Mouse (Mus musculus) CH12.LX (cell line): ENCODE data around the gene Olfr1137. TPM values are rescaled to one million over a fixed set of nuclear protein-coding genes. Genes with fewer than 3 reads are reported as not detected.

Experiments
- DNase-seq: peaks from one replicate; pipeline ENCODE4 v3.0.0-alpha.2; 2013; ENCODE audit errors: extremely low read depth
- H3K27ac ChIP-seq: 2 replicates; pipeline ENCODE4 v1.5.1; 2012; ENCODE audit warnings: low read depth, mild to moderate bottlenecking, control low read depth, moderate library complexity; ENCODE audit not compliant: insufficient read depth
- H3K27me3 ChIP-seq: replicated peaks from 2 replicates; pipeline ENCODE3; 2012; ENCODE audit warnings: inconsistent platforms
- H3K36me3 ChIP-seq, 2 experiments: replicated peaks in 1 of 2; 2 replicates each; pipeline versions ENCODE3 to v1.6.1; 2012; ENCODE audit warnings: inconsistent platforms in 1 of 2, low read length in 1 of 2, mild to moderate bottlenecking in 1 of 2, mixed read lengths in 1 of 2, moderate library complexity in 1 of 2; ENCODE audit not compliant: control insufficient read depth in 1 of 2, insufficient read depth in 1 of 2
- H3K4me1 ChIP-seq, 2 experiments: 2 replicates each; pipeline ENCODE4 v1.6.1; 2012; ENCODE audit warnings: inconsistent platforms in 1 of 2, moderate library complexity in 1 of 2; ENCODE audit not compliant: insufficient read depth in 2 of 2, control insufficient read depth in 1 of 2
- H3K4me2 ChIP-seq: 2 replicates; pipeline ENCODE4 v1.6.1; 2012; ENCODE audit warnings: low read depth, mild to moderate bottlenecking, control low read depth; ENCODE audit not compliant: poor library complexity, insufficient read depth, severe bottlenecking
- H3K4me3 ChIP-seq, 3 experiments: fragments of 150-350 bp in 1 of 3; sonication (generic) in 1 of 3; replicated peaks in 1 of 3; 2 replicates each; pipeline versions ENCODE3 to v1.5.1; 2011 to 2012; ENCODE audit warnings: low read depth in 2 of 3, low read length in 2 of 3, mild to moderate bottlenecking in 2 of 3, moderate library complexity in 2 of 3, control low read depth in 1 of 3, improper control_type of control experiment in 1 of 3, inconsistent platforms in 1 of 3, mixed read lengths in 1 of 3; ENCODE audit not compliant: poor library complexity in 1 of 3
- H3K79me2 ChIP-seq: replicated peaks from 2 replicates; pipeline ENCODE4 v1.6.1; 2012; ENCODE audit warnings: mild to moderate bottlenecking, moderate library complexity; ENCODE audit not compliant: control insufficient read depth, poor library complexity, insufficient read depth, severe bottlenecking; ENCODE audit errors: extremely low read depth
- H3K9ac ChIP-seq: 2 replicates; pipeline ENCODE4 v1.6.1; 2012; ENCODE audit warnings: low read depth, mild to moderate bottlenecking, control low read depth, moderate library complexity; ENCODE audit not compliant: insufficient read depth
- H3K9me3 ChIP-seq: replicated peaks from 2 replicates; pipeline ENCODE3; 2012; ENCODE audit warnings: low read length, inconsistent platforms, mixed read lengths
- BHLHE40 ChIP-seq: IDR thresholded peaks from 2 replicates; pipeline ENCODE4 v1.6.1; 2011; ENCODE audit warnings: mild to moderate bottlenecking, low read depth, low read length, improper control_type of control experiment
- CHD2 ChIP-seq: IDR thresholded peaks from 2 replicates; pipeline ENCODE4 v1.6.1; 2011; ENCODE audit warnings: low read length, improper control_type of control experiment
- CTCF ChIP-seq, 2 experiments: IDR thresholded peaks in 1 of 2; conservative IDR thresholded peaks in 1 of 2; 2 replicates each; pipeline ENCODE4 v1.5.1; 2011 to 2012; ENCODE audit warnings: low read depth in 2 of 2, low read length in 2 of 2, improper control_type of control experiment in 1 of 2, inconsistent platforms in 1 of 2, mild to moderate bottlenecking in 1 of 2, moderate library complexity in 1 of 2
- E2F4 ChIP-seq: IDR thresholded peaks from 2 replicates; pipeline ENCODE4 v1.6.1; 2011; ENCODE audit warnings: low read depth, low read length, improper control_type of control experiment; ENCODE audit not compliant: insufficient replicate concordance
- ETS1 ChIP-seq: conservative IDR thresholded peaks from 2 replicates; pipeline ENCODE4 v1.6.1; 2012; ENCODE audit warnings: low read depth, mild to moderate bottlenecking, inconsistent platforms, low read length, improper control_type of control experiment, moderate library complexity
- GABPA ChIP-seq: IDR thresholded peaks from 2 replicates; pipeline ENCODE4 v1.6.1; 2012; ENCODE audit warnings: low read depth, low read length, improper control_type of control experiment, inconsistent platforms; ENCODE audit not compliant: insufficient replicate concordance
- HCFC1 ChIP-seq: IDR thresholded peaks from 2 replicates; pipeline ENCODE4 v1.6.1; 2012; ENCODE audit warnings: low read depth, mild to moderate bottlenecking, inconsistent platforms, low read length, improper control_type of control experiment
- KAT2A ChIP-seq: IDR thresholded peaks from 2 replicates; pipeline ENCODE4 v1.6.1; 2012; ENCODE audit warnings: low read length, improper control_type of control experiment, inconsistent platforms; ENCODE audit not compliant: insufficient replicate concordance
- MAFK ChIP-seq: IDR thresholded peaks from 2 replicates; pipeline ENCODE4 v1.6.1; 2011; ENCODE audit warnings: low read length, improper control_type of control experiment; ENCODE audit not compliant: insufficient replicate concordance
- MAX ChIP-seq: IDR thresholded peaks from 2 replicates; pipeline ENCODE4 v1.6.1; 2011; ENCODE audit warnings: low read length, improper control_type of control experiment
- MAZ ChIP-seq: IDR thresholded peaks from 2 replicates; pipeline ENCODE4 v1.6.1; 2012; ENCODE audit warnings: low read depth, mild to moderate bottlenecking, inconsistent platforms, low read length, improper control_type of control experiment, moderate library complexity
- MXI1 ChIP-seq: IDR thresholded peaks from 2 replicates; pipeline ENCODE4 v1.6.1; 2011; ENCODE audit warnings: mild to moderate bottlenecking, low read depth, low read length, improper control_type of control experiment
- NRF1 ChIP-seq: IDR thresholded peaks from 2 replicates; pipeline ENCODE4 v1.6.1; 2014; ENCODE audit warnings: low read depth, mild to moderate bottlenecking, inconsistent platforms, low read length, improper control_type of control experiment, moderate library complexity
- PAX5 ChIP-seq: IDR thresholded peaks from 2 replicates; pipeline ENCODE4 v1.6.1; 2012; ENCODE audit warnings: low read length, inconsistent platforms, mixed read lengths
- POLR2A ChIP-seq: IDR thresholded peaks from 2 replicates; pipeline ENCODE4 v1.6.1; 2011; ENCODE audit warnings: low read depth, mild to moderate bottlenecking, improper control_type of control experiment, low read length
- POLR2AphosphoS2 ChIP-seq: IDR thresholded peaks from 2 replicates; pipeline ENCODE4 v1.6.1; 2011; ENCODE audit warnings: low read depth, low read length, improper control_type of control experiment
- SIN3A ChIP-seq: IDR thresholded peaks from 2 replicates; pipeline ENCODE4 v1.6.1; 2012; ENCODE audit warnings: low read length, improper control_type of control experiment, inconsistent platforms
- SMC3 ChIP-seq: IDR thresholded peaks from 2 replicates; pipeline ENCODE4 v1.6.1; 2011; ENCODE audit warnings: low read depth, low read length, improper control_type of control experiment
- TBP ChIP-seq: conservative IDR thresholded peaks from 2 replicates; pipeline ENCODE4 v1.6.1; 2011; ENCODE audit warnings: low read depth, low read length, improper control_type of control experiment
- USF1 ChIP-seq: IDR thresholded peaks from 2 replicates; pipeline ENCODE4 v1.6.1; 2014; ENCODE audit warnings: low read depth, mild to moderate bottlenecking, inconsistent platforms, low read length, improper control_type of control experiment
- ZC3H11A ChIP-seq: IDR thresholded peaks from 2 replicates; pipeline ENCODE4 v1.6.1; 2012; ENCODE audit warnings: low read depth, mild to moderate bottlenecking, inconsistent platforms, low read length, improper control_type of control experiment
- ZKSCAN1 ChIP-seq: IDR thresholded peaks from 2 replicates; pipeline ENCODE4 v1.6.1; 2012; ENCODE audit warnings: low read depth, inconsistent platforms, low read length, improper control_type of control experiment, borderline replicate concordance
- dilution Hi-C: fragments of 300-500 bp; cut with MboI; formaldehyde crosslinking; loops from 2 replicates; pipeline ENCODE4 v1.14.3; 2020; ENCODE audit warnings: low sequenced_read_pairs; ENCODE audit not compliant: extremely low pct_unique_long_range_greater_than_20kb, extremely low pct_ligation_motif_present
- in situ Hi-C: fragments of 300-500 bp; cut with MboI; formaldehyde crosslinking; loops from 3 replicates; pipeline ENCODE4 v1.14.3; 2019; ENCODE audit warnings: low sequenced_read_pairs, low pct_ligation_motif_present, low pct_unique_long_range_greater_than_20kb, mixed read lengths
- polyA plus RNA-seq: library from polyadenylated mRNA; unstranded; fragments of >175 nt; gene quantifications from 2 replicates; pipeline ENCODE4 v1.2.1, GENCODE M21; 2012; ENCODE audit warnings: low read depth; ENCODE audit not compliant: insufficient read length
- total RNA-seq, 2 experiments: library from RNA; depleted of rRNA; stranded (reverse); fragments of 300-350 nt in 1 of 2; fragments of >200 nt in 1 of 2; gene quantifications; 2 replicates each; pipeline ENCODE4 v1.2.3; 2012 to 2014

The Olfr1137 gene
- total and polyA plus RNA-seq, 3 experiments: not detected

DNA sequence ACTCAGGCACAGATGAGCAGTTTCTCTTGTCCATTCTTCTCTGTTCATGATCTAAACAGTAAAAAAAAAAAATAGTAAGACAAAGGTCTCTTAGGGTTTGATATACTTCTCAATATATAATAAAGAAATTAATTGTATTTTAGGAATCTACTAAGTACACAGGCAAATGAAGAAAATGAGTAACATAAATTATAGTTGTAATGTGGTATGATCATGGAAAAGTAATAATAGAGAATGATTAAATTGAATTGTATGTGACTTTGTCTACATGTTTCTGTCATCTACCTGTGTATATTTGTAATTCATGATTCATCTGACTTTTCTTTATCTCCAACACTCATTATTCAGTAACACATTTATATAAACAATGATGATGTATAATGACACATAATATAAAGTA is 19.1 kb downstream of the Olfr1137 start, which contains the start of gene Olfr1136:
Gene Olfr1136, minus strand, starts transcription at position 101 of the 400 bp plus-strand sequence.
- no peak for DNase-seq
- Histone ChIP-seq H3K4me2 (no peak within 1 kb of the TSS), H3K4me1 (no peaks in the 10 kb centered on the region), H3K79me2 (no peaks in the 10 kb centered on the region), H3K36me3 (no peaks in the 10 kb centered on the region), H3K9me3 (peaks cover 25% of the 10 kb centered on the region), H3K9ac (no peak within 1 kb of the TSS), H3K27ac (no peak within 1 kb of the TSS), H3K4me3 (no peak within 1 kb of the TSS)
- in situ Hi-C loops: no loop called here
- TF ChIP-seq POLR2AphosphoS2: no peak
- TF ChIP-seq USF1: no peak
- no peak for TF ChIP-seq TBP
- TF ChIP-seq ETS1: no peak
- no peak for TF ChIP-seq MXI1
- no peak for TF ChIP-seq E2F4
- no peak for TF ChIP-seq POLR2A
- TF ChIP-seq CTCF (conservative IDR thresholded peaks at IDR 0.05 in 1 of 2, IDR thresholded peaks at IDR 0.05 in 1 of 2; ENCODE audit: low read depth in 2 of 2, low read length in 2 of 2): no peak
- no peak for TF ChIP-seq MAFK
- no peak for TF ChIP-seq GABPA
- TF ChIP-seq CHD2: no peak
- TF ChIP-seq HCFC1: no peak
- TF ChIP-seq SIN3A: no peak
- TF ChIP-seq PAX5: no peak
- no peak for TF ChIP-seq MAZ
- TF ChIP-seq NRF1: no peak
- no peak for TF ChIP-seq KAT2A
- no peak for TF ChIP-seq ZC3H11A
- no peak for TF ChIP-seq MAX
- TF ChIP-seq BHLHE40: no peak
- TF ChIP-seq, all 38 proteins: peak for 0
- dilution Hi-C loops: no loop called here
- H3K27me3 ChIP-seq: no peaks in the 10 kb centered on the region

DNA sequence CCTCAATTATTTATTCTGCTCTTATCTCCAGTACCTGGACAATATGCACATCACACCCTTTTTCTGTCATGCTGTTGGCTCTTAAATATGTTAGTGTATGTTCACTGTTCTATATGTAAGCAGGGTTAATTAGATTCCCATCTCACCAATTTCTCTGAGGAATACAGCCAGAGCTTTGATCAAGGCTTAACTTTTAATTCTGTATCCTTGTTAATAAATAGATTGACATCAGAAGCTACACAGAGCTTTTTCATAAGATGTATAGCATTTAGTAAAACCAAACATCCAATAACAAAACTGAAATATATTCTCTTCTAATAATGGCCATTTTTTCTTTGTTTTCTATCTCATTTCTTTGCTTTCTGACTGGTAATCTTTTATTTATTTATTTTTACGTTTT is 39.4 kb downstream of the Olfr1137 start, which contains the start of gene Olfr1135:
Gene Olfr1135, minus strand, starts transcription at position 101 of the 400 bp plus-strand sequence.
- Histone ChIP-seq H3K4me1 (no peaks in the 10 kb centered on the region), H3K27me3 (no peaks in the 10 kb centered on the region)
- TF ChIP-seq ZKSCAN1 (no peak), KAT2A (no peak), SMC3 (no peak), ZC3H11A (no peak)
- TF ChIP-seq, all 38 proteins: peak for 0
- Histone ChIP-seq H3K9me3 (peaks cover 9% of the 10 kb centered on the region), H3K4me3 (no peak within 1 kb of the TSS), H3K79me2 (no peaks in the 10 kb centered on the region), H3K4me2 (no peak within 1 kb of the TSS), H3K9ac (no peak within 1 kb of the TSS), H3K36me3 (no peaks in the 10 kb centered on the region), H3K27ac (no peak within 1 kb of the TSS)
- no peak for DNase-seq
- dilution Hi-C loops (no loop called here), in situ Hi-C loops (no loop called here)

Other genes starting within 250 kb of the Olfr1137 start
Only the 20 nearest of the 26 such genes appear.
- gene Olfr153, start 181.4 kb downstream of the Olfr1137 start, total RNA-seq (2012; rRNA removed): not detected in 2 replicates
- gene Olfr153, start 181.4 kb downstream of the Olfr1137 start, total RNA-seq (2014; rRNA removed): not detected in 2 replicates
- not detected in 2 replicates for gene Olfr153, start 181.4 kb downstream of the Olfr1137 start, polyA plus RNA-seq
- gene Olfr1128, start 167.6 kb downstream of the Olfr1137 start, total RNA-seq (2012; rRNA removed): not detected in 2 replicates
- gene Olfr1128, start 167.6 kb downstream of the Olfr1137 start, total RNA-seq (2014; rRNA removed): not detected in 2 replicates
- gene Olfr1128, start 167.6 kb downstream of the Olfr1137 start, polyA plus RNA-seq: not detected in 2 replicates
- gene Olfr1129, start 139.3 kb downstream of the Olfr1137 start, total RNA-seq (2012; rRNA removed): not detected in 2 replicates
- not detected in 2 replicates for gene Olfr1129, start 139.3 kb downstream of the Olfr1137 start, total RNA-seq (2014; rRNA removed)
- gene Olfr1129, start 139.3 kb downstream of the Olfr1137 start, polyA plus RNA-seq: 0.17 TPM in 1 of 2 replicates, not detected in the other
- gene Olfr1130, start 107.0 kb downstream of the Olfr1137 start, total RNA-seq (2012; rRNA removed): not detected in 2 replicates
- gene Olfr1130, start 107.0 kb downstream of the Olfr1137 start, total RNA-seq (2014; rRNA removed): not detected in 2 replicates
- not detected in 2 replicates for gene Olfr1130, start 107.0 kb downstream of the Olfr1137 start, polyA plus RNA-seq
- not detected in 2 replicates for gene Olfr1131, start 86.1 kb downstream of the Olfr1137 start, total RNA-seq (2012; rRNA removed)
- not detected in 2 replicates for gene Olfr1131, start 86.1 kb downstream of the Olfr1137 start, total RNA-seq (2014; rRNA removed)
- gene Olfr1131, start 86.1 kb downstream of the Olfr1137 start, polyA plus RNA-seq: not detected in 2 replicates
- gene Olfr1132, start 75.6 kb downstream of the Olfr1137 start, total RNA-seq (2012; rRNA removed): not detected in 2 replicates
- gene Olfr1132, start 75.6 kb downstream of the Olfr1137 start, total RNA-seq (2014; rRNA removed): not detected in 2 replicates
- not detected in 2 replicates for gene Olfr1132, start 75.6 kb downstream of the Olfr1137 start, polyA plus RNA-seq
- gene Olfr1133, start 65.8 kb downstream of the Olfr1137 start, total RNA-seq (2012; rRNA removed): not detected in 2 replicates
- not detected in 2 replicates for gene Olfr1133, start 65.8 kb downstream of the Olfr1137 start, total RNA-seq (2014; rRNA removed)
- not detected in 2 replicates for gene Olfr1133, start 65.8 kb downstream of the Olfr1137 start, polyA plus RNA-seq
- gene Olfr1134, start 54.7 kb downstream of the Olfr1137 start, total RNA-seq (2012; rRNA removed): not detected in 2 replicates
- gene Olfr1134, start 54.7 kb downstream of the Olfr1137 start, total RNA-seq (2014; rRNA removed): not detected in 2 replicates
- gene Olfr1134, start 54.7 kb downstream of the Olfr1137 start, polyA plus RNA-seq: not detected in 2 replicates
- gene Olfr1135, start 39.5 kb downstream of the Olfr1137 start, total RNA-seq (2012; rRNA removed): not detected in 2 replicates
- gene Olfr1135, start 39.5 kb downstream of the Olfr1137 start, total RNA-seq (2014; rRNA removed): not detected in 2 replicates
- not detected in 2 replicates for gene Olfr1135, start 39.5 kb downstream of the Olfr1137 start, polyA plus RNA-seq
- gene Olfr1136, start 19.2 kb downstream of the Olfr1137 start, total RNA-seq (2012; rRNA removed): not detected in 2 replicates
- gene Olfr1136, start 19.2 kb downstream of the Olfr1137 start, total RNA-seq (2014; rRNA removed): not detected in 2 replicates
- not detected in 2 replicates for gene Olfr1136, start 19.2 kb downstream of the Olfr1137 start, polyA plus RNA-seq
- gene Olfr1138, start 26.8 kb upstream of the Olfr1137 start, total RNA-seq (2012; rRNA removed): not detected in 2 replicates
- gene Olfr1138, start 26.8 kb upstream of the Olfr1137 start, total RNA-seq (2014; rRNA removed): not detected in 2 replicates
- not detected in 2 replicates for gene Olfr1138, start 26.8 kb upstream of the Olfr1137 start, polyA plus RNA-seq
- gene Olfr1140, start 30.6 kb upstream of the Olfr1137 start, total RNA-seq (2012; rRNA removed): not detected in 2 replicates
- not detected in 2 replicates for gene Olfr1140, start 30.6 kb upstream of the Olfr1137 start, total RNA-seq (2014; rRNA removed)
- not detected in 2 replicates for gene Olfr1140, start 30.6 kb upstream of the Olfr1137 start, polyA plus RNA-seq
- not detected in 2 replicates for gene Olfr1141, start 40.8 kb upstream of the Olfr1137 start, total RNA-seq (2012; rRNA removed)
- not detected in 2 replicates for gene Olfr1141, start 40.8 kb upstream of the Olfr1137 start, total RNA-seq (2014; rRNA removed)
- gene Olfr1141, start 40.8 kb upstream of the Olfr1137 start, polyA plus RNA-seq: not detected in 2 replicates
- not detected in 2 replicates for gene Olfr152, start 66.3 kb upstream of the Olfr1137 start, total RNA-seq (2012; rRNA removed)
- not detected in 2 replicates for gene Olfr152, start 66.3 kb upstream of the Olfr1137 start, total RNA-seq (2014; rRNA removed)
- gene Olfr152, start 66.3 kb upstream of the Olfr1137 start, polyA plus RNA-seq: not detected in 2 replicates
- not detected in 2 replicates for gene Olfr1143, start 87.4 kb upstream of the Olfr1137 start, total RNA-seq (2012; rRNA removed)
- not detected in 2 replicates for gene Olfr1143, start 87.4 kb upstream of the Olfr1137 start, total RNA-seq (2014; rRNA removed)
- not detected in 2 replicates for gene Olfr1143, start 87.4 kb upstream of the Olfr1137 start, polyA plus RNA-seq
- gene Olfr1145, start 96.6 kb upstream of the Olfr1137 start, total RNA-seq (2012; rRNA removed): not detected in 2 replicates
- gene Olfr1145, start 96.6 kb upstream of the Olfr1137 start, total RNA-seq (2014; rRNA removed): not detected in 2 replicates
- not detected in 2 replicates for gene Olfr1145, start 96.6 kb upstream of the Olfr1137 start, polyA plus RNA-seq
- gene Olfr1148, start 117.4 kb upstream of the Olfr1137 start, total RNA-seq (2012; rRNA removed): not detected in 2 replicates
- not detected in 2 replicates for gene Olfr1148, start 117.4 kb upstream of the Olfr1137 start, total RNA-seq (2014; rRNA removed)
- not detected in 2 replicates for gene Olfr1148, start 117.4 kb upstream of the Olfr1137 start, polyA plus RNA-seq
- gene Olfr1150-ps1, start 130.8 kb upstream of the Olfr1137 start, total RNA-seq (2012; rRNA removed): not detected in 2 replicates
- not detected in 2 replicates for gene Olfr1150-ps1, start 130.8 kb upstream of the Olfr1137 start, total RNA-seq (2014; rRNA removed)
- not detected in 2 replicates for gene Olfr1150-ps1, start 130.8 kb upstream of the Olfr1137 start, polyA plus RNA-seq
- gene Olfr1151, start 142.7 kb upstream of the Olfr1137 start, total RNA-seq (2012; rRNA removed): not detected in 2 replicates
- gene Olfr1151, start 142.7 kb upstream of the Olfr1137 start, total RNA-seq (2014; rRNA removed): not detected in 2 replicates
- not detected in 2 replicates for gene Olfr1151, start 142.7 kb upstream of the Olfr1137 start, polyA plus RNA-seq
- gene Olfr1152, start 153.3 kb upstream of the Olfr1137 start, total RNA-seq (2012; rRNA removed): not detected in 2 replicates
- gene Olfr1152, start 153.3 kb upstream of the Olfr1137 start, total RNA-seq (2014; rRNA removed): not detected in 2 replicates
- gene Olfr1152, start 153.3 kb upstream of the Olfr1137 start, polyA plus RNA-seq: 0.04 and 0.05 TPM in 2 replicates